Mouse (Mus musculus) embryo, embryonic 10.5 days (tissue): ENCODE data around the gene Taar7f.
"Not testable (repeated sequence)": the region's sequence is repeated elsewhere in the genome, so short reads cannot be mapped to it uniquely, and the experiment has no call there.

Source experiments
- DNase-seq: peaks from one replicate; pipeline ENCODE4 v3.0.0-alpha.2; 2015; ENCODE audit warnings: low spot score

Taar7f gene

DNA sequence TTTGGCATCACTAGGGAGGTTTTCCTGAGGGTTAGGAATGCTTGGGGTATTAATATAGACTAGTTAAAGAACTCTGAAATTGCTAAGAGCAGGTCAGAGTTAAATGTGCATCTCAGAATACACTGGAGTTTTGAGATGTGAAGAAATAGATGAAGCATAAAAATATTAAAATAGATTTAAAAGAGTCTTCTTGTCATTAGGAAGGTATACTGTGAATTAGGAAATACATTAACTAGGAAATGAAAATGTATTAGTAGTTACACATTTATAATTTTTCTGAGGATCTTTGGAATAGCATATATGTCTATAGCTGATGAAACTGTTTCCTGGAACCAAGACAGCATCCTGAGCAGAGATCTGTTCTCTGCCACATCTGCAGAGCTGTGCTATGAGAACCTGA, at the start of gene Taar7f:
Gene Taar7f (plus strand): TSS at position 301 of the 400 bp plus-strand sequence.
- DNase-seq: no peak

DNA sequence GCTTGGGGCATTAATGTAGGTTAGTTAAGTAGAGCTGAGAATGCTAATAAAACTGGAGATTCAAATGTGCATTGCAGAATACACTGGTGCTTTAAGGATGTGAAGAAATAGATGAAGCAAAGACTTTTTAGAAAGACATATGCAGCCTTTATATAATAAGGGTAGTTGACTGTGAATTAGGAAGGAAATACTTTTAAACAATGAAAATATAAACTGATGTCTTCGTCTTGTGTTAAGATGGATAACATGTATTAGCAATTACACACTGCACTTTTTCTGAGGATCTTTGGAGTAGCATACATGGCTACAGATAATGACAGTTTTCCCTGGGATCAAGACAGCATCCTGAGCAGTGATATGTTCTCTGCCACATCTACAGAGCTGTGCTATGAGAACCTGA, 49.7 kb upstream of the Taar7f start, which contains the start of gene Taar7b:
Gene Taar7b (plus strand): TSS at position 301 of the 400 bp plus-strand sequence.
- DNase-seq: no peak

DNA sequence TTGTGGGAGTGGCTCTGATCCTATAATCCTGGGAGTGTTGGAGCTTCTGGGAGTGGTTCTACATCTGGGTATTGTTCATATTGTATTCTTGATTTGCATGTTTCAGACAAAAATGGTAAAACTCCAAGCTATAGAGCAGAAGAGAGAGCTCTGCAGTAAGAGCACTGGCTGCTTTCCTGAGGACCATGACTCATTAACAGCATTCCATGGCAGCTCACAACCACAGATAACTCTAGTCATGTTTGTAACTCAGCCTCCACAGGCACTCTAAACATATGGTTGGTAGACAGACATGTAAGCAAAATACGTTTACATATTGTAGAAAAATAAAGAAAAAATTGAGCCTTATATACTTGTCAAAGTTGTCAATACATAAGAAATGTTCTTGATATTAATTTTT, 42.9 kb upstream of the Taar7f start:
- no peak for DNase-seq

DNA sequence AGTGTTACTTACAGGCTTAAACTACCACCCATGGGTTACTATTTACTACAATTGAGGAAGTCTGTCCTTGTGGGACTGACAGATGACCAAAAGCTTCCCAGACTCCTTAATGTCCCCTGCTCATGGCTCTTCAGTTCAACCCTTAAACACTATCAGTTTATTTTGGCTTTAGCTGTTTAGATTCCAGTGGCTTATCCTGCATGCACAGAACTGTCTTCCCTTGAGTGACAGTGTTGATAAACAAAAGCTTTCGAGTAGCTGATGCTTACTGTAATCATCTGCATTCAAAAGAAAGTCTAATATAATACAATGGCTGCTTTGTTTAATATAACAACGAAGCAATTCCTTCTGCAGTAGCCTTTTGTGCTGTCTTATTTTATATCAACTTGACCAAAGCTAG, 42.3 kb upstream of the Taar7f start:
- DNase-seq: no peak

DNA sequence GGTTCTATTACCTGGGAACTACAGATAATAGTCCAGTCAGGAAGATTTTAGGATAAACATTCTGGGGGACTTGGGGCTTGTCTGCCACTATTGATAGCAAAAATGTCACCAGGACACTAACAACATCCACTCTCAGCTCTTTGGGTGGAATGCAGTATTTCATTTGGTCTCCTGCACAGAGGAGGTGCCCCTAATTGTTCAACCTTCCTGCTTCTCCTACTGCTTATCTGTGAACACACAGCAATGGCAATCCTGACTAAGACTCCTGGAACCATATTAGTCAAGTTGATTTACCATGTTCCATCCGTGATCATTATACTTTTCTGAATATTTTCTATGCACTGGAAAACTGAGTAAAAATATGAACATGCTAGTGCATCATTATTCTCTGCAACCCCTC, 41.2 kb upstream of the Taar7f start:
- no peak for DNase-seq

DNA sequence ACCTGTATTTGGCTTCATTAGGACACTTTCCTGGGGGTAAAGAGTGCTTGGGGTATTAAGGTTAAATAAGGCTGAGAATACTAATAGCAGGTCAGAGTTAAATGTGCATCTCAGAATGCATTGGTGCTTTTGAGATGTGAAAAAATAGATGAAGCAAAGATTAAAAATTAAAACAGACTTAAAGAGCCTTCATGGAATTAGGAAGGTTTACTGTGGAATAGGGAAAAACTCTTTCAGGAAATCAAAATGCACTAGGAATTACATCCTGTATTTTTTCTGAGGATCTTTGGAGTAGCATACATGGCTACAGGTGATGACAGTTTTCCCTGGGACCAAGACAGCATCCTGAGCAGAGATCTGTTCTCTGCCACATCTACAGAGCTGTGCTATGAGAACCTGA, 22.4 kb upstream of the Taar7f start, which contains the start of gene Taar7d:
Gene Taar7d (plus strand): TSS at position 301 of the 400 bp plus-strand sequence.
- DNase-seq: no peak

DNA sequence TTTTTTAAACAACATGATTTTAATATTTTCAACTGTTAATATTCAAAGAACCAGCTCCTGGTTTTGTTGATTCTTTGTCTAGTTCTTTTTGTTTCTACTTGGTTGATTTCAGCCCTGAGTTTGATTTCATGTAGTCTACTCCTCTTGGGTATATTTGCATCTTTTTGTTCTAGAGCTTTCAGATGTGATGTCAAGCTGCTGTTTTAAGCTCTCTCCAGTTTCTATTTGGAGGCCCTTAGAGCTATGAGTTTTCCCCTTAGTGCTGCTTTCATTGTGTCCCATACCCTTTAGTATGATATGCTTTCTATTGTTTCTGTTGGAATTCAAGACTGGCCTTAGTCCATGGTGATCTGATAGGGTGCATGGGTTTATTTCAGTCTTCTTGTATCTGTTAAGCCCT, 18.0 kb upstream of the Taar7f start:
- no peak for DNase-seq

DNA sequence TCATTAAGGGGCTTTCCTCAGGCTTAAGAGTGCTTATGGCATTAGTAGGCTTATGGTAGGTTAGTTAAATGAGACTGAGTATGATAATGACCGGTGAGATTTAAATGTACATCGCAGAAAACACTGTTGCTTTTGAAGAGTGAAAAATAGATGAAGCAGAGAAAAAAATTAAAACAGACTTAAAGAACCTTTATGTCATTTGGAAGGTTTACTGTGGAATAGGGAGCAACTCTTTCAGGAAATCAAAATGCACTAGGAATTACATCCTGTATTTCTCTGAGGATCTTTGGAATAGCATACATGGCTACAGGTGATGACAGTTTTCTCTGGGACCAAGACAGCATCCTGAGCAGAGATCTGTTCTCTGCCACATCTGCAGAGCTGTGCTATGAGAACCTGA, 12.0 kb upstream of the Taar7f start, which contains the start of gene Taar7e:
Gene Taar7e (plus strand): TSS at position 301 of the 400 bp plus-strand sequence.
- DNase-seq: no peak

DNA sequence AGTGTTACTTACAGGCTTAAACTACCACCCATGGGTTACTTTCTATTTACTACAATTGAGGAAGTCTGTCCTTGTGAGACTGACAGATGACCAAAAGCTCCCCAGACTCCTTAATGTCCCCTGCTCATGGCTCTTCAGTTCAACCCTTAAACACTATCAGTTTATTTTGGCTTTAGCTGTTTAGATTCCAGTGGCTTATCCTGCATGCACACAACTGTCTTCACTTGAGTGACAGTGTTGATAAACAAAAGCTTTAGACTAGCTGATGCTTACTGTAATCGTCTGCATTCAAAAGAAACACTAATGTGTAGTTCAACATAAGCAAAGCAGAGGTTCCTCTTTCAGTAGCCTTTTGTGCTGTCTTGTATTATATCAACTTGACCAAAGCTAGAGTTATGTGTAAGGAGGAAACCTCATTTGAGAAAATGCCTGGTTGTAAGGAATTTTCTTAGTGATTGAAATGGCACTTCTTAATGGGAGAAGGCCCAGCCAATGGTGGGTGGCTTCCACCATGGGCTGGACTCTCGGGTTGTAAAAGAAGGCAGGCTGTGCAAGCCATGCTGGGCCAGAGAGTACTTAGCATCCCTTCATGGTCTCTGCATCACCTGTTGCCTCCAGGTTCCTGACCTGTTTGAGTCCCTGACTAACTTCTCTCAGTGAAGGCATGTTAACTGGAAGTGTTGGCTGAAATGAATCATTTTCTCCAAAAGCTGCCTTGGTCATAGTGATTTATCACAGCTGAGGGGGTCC, 9.0 kb upstream of the Taar7f start:
- DNase-seq: no peak

DNA sequence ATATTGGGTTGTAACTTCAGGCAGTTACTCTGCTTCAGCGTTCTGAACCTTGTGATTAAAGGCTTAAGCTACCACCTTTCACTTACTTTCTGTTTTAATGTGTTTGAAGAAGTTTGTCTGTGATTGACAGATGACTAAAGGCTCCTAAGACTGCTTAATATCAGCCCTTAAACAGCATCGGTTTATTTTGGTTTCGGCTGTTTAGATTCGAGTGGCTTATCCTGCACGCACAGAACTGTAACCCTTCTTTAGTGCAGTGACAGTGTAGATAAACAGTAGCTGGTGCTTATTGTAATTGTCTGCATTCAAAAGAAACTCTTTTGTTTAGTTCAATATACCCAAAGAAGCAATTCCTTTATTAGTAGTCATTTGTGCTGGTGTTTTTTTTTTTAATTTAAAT, 2.7 kb downstream of the Taar7f start:
- DNase-seq: no peak

DNA sequence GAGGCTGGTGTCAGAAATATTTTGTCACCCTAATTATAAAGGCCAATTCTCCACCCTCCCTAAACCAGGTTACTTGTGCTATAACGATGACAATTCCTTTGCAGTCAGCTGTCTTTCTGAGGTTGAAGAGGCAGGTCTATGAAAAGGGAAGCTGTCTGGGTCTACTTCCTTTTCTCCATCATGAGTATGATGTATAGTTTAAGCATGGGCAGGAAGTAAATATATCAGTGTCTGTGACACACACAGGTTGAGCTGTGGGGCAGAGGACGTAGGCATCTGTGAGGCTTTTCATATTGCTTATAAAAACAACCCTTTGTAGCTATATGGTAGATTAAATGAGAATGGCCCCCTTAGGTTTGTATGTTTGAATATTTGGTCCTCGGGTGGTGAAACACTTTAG, 9.7 kb downstream of the Taar7f start:
- no peak for DNase-seq

DNA sequence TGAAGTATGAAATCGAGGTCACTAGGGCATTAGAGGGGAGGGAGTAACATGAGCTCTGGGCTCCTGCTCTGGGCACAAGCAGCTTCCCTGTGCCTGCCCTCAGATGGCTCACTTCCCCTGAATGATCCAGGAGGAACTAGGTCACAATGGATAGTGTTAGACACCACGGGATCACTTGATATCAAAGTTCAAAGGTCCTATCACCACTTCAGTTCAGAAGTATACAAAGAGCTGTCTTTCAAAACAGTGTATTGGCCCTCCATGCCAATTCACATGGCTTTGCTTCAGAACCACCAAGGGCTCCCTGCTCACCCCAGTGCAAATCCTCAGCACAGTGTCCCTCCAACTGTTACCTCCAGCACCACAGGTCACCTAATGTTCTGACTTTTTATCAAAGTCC, 25.4 kb downstream of the Taar7f start:
- not testable (repeated sequence) for DNase-seq

DNA sequence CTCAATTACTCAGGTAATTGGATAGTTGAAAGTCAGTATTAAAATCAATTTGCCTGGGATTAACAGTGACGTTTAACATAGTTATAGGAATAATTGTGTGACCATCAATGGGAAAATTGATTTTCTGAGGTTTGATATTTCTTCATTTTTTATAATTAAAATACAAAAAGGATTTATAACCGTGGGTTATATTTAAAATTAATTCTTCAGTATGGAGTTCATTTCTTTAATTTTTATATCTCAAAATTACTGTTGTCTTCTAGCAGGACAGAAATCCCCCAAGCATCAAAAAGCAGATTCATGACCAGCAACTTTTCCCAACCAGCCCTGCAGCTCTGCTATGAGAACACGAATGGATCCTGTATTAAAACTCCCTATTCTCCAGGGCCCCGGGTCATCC, 26.9 kb downstream of the Taar7f start, which contains the start of gene Taar8a:
Gene Taar8a (plus strand): TSS at position 301 of the 400 bp plus-strand sequence.
- DNase-seq: not testable (repeated sequence)

DNA sequence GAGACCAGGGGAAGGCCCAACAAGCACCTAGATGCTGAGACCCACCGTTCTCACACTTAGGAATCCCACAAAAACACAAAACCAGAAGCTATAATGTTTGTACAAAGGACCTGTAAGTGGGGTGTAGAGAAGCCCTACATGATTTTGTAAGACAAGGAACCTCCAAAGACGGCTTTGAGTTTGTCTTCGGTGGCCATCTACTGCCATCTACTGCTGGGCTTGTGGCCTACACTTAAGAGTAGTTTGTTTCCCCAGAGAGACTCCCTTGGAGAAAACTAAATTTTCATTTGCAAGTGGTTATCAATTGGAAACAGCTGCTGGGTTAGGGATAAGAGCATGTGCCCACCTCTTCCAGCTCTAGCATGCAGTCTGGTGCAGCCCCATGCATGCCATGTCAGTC, 30.9 kb downstream of the Taar7f start:
- peak; percentile 74 for DNase-seq

DNA sequence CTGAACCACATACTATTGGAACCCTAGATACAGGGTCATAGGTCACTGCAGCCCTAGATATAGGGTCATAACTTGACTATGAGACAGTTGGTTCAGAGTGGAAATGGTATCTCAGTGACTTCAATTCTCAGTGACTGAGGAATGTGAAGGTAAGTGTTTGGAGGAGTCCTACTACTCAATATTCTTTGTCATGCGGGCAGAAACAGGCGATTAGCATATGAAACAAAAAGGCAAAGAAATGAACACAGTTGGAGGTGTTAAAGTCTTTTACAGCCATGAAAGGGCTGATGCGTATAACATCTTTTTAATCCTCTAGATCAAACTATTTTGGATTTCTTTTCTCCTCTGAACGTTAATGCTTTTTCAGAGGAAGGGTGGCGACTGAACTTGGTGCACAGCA, 36.6 kb downstream of the Taar7f start:
- DNase-seq: no peak

DNA sequence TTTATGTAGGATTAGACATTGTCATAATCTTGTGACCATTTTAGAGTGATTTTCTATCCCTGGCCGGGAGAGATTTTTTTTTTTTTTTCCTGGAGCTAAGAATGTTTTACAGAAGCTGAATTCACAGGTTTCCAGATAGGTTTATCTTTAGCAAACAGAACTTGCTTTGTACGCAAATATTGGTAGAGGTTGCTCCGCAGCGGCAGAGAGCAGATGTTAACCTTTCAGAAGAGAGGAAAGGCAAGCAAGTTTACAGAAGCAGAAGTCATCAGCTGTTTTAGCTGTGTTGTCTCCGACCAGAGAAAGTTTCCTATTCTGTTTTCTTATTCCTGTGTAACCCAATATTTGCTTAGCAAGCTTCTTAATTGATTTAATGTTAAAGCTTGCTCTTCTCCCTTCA, 37.2 kb downstream of the Taar7f start:
- no peak for DNase-seq

DNA sequence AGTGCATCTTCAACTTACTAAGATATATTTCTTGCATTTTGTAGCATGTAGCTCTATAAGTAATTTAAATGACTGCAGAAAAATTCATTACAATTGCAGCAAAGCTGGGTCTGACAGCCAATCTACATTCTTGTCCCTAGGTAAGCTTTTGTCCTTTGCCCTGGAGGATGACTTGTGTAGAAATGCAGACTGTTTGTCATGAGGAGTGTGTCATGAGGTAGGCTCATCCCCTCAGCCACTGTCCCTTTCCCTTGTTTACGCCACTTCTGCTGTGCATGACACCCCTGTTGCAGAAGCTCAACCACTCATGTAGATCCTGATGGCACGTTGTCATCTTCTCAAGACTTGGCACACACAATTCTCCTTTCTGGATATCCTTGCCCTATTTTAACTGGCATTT, 37.9 kb downstream of the Taar7f start:
- DNase-seq: no peak

DNA sequence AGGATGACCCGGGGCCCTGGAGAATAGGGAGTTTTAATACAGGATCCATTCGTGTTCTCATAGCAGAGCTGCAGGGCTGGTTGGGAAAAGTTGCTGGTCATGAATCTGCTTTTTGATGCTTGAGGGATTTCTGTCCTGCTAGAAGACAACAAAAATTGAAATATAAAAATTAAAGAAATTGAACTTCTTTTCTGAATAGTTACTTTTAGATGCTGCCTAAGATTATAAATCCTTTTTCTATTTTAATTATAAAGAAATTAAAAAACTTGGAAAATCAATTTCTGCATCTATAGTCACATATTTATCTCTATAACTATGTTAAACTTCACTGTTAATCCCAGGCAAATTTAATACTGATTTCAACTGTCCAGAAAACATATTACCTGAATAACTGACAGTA, 42.9 kb downstream of the Taar7f start, which contains the start of gene Taar8b:
Gene Taar8b (minus strand): TSS at position 101 of the 400 bp plus-strand sequence.
- DNase-seq: no peak

DNA sequence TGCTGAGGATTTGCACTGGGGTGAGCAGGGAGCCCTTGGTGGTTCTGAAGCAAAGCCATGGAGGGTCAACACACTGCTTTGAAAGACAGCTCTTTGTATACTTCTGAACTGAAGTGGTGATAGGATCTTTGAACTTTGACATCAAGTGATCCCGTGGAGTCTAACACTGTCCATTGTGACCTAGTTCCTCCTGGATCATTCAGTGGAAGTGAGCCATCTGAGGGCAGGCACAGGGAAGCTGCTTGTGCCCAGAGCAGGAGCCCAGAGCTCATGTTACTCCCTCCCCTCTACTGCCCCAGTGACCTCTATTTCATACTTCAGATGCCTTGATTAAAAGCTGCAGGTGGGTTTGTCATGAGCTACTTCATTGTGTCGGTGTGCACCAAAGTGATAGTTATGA, 47.7 kb downstream of the Taar7f start:
- DNase-seq: not testable (repeated sequence)
